Mouse (Mus musculus): ENCODE data around the gene Wdr49. TPM values are rescaled to one million over a fixed set of nuclear protein-coding genes. Genes with fewer than 3 reads are reported as not detected.
"Not testable (repeated sequence)": the region's sequence is repeated elsewhere in the genome, so short reads cannot be mapped to it uniquely, and the experiment has no call there.

The Wdr49 gene
- polyA plus RNA-seq, 1 experiment, result 0.23 TPM

DNA sequence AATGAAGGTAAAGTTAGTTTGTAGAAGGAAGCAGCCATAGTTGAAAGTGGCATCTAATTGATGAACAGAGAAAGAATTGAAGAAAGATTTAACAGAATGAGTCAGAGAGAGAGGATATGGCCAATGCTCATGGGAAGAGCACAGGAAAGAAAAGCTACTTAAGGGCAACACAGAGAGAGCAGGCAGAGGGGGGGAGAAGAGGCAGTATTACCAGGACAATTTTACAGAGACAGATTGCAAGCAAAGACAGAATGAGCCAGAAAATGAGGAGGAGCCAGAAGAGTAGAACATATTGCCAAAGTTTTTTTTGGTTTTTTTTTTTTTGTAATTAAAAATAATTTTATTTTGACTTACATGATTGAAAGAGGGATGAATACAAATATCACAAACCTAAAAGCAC, 128.0 kb downstream of the Wdr49 start:
- H3K27me3 ChIP-seq (ENCODE audit: control insufficient read depth, insufficient read depth, low read length), result no peaks in the 10 kb centered on the region
- no peak overlapping the region for H3K4me3 ChIP-seq (replicated peaks; ENCODE audit: insufficient read depth, low read depth, low read length)
- TF ChIP-seq CTCF (IDR thresholded peaks at IDR 0.05; ENCODE audit: borderline replicate concordance, insufficient read depth, low read depth, low read length) (no peak), POLR2A (IDR thresholded peaks at IDR 0.05; ENCODE audit: borderline replicate concordance, insufficient read depth, low read length) (no peak)
- no peak for DNase-seq
- no peaks in the 10 kb centered on the region for H3K4me1 ChIP-seq (ENCODE audit: control insufficient read depth, insufficient read depth, low read length)
- no peak overlapping the region for H3K27ac ChIP-seq (ENCODE audit: insufficient read depth, low read length)

DNA sequence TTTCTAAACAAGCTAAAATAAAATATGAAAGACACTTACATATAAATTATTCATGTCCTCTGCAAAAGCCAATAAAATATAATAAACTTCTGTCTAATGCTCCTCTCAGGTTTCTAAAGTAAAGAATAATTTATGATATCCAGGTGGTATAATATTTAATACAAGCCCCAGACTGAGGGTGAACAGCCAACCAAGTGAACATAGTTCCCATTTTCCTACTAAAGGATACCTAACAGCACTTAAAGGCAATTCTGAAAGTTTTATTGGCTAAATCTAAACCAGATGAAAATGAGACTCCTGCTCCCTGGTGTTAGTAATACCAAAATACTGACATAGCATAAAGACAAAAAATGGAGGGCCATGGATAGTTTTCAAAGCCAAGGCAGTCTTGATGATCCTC, 144.8 kb downstream of the Wdr49 start:
- TF ChIP-seq POLR2A (IDR thresholded peaks at IDR 0.05; ENCODE audit: borderline replicate concordance, insufficient read depth, low read length) (no peak), CTCF (IDR thresholded peaks at IDR 0.05; ENCODE audit: borderline replicate concordance, insufficient read depth, low read depth, low read length) (no peak)
- H3K27ac ChIP-seq (ENCODE audit: insufficient read depth, low read length), result no peak overlapping the region
- DNase-seq, result no peak
- no peak overlapping the region for H3K4me3 ChIP-seq (replicated peaks; ENCODE audit: insufficient read depth, low read depth, low read length)
- H3K4me1 ChIP-seq (ENCODE audit: control insufficient read depth, insufficient read depth, low read length), result no peaks in the 10 kb centered on the region
- H3K27me3 ChIP-seq (ENCODE audit: control insufficient read depth, insufficient read depth, low read length), result no peaks in the 10 kb centered on the region

DNA sequence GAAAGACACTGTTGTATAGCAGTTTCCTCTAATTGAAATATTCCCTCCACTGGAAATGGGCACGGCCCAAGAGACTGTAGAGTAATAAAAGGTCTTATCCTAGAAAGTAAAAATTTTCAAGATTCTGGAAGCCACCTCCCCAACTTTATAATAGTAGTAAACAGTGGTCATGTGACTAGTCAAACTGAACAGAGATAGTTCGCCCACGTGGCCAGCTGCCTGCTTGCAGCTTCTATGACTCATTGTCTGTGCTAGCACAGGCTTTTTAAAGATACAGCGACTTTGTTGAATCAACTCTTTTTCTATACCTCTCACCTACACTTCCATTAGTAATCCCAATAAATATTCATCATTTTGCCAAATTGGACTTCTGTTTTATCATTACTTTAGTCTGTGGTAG, 161.0 kb downstream of the Wdr49 start:
- H3K4me3 ChIP-seq (replicated peaks; ENCODE audit: insufficient read depth, low read depth, low read length), result no peak overlapping the region
- no peak overlapping the region for H3K27ac ChIP-seq (ENCODE audit: insufficient read depth, low read length)
- DNase-seq, result no peak
- TF ChIP-seq CTCF (IDR thresholded peaks at IDR 0.05; ENCODE audit: borderline replicate concordance, insufficient read depth, low read depth, low read length) (no peak), POLR2A (IDR thresholded peaks at IDR 0.05; ENCODE audit: borderline replicate concordance, insufficient read depth, low read length) (no peak)
- no peaks in the 10 kb centered on the region for H3K27me3 ChIP-seq (ENCODE audit: control insufficient read depth, insufficient read depth, low read length)
- 72% methylated on average over 4 of the region's 4 CpGs for WGBS
- no peaks in the 10 kb centered on the region for H3K4me1 ChIP-seq (ENCODE audit: control insufficient read depth, insufficient read depth, low read length)

DNA sequence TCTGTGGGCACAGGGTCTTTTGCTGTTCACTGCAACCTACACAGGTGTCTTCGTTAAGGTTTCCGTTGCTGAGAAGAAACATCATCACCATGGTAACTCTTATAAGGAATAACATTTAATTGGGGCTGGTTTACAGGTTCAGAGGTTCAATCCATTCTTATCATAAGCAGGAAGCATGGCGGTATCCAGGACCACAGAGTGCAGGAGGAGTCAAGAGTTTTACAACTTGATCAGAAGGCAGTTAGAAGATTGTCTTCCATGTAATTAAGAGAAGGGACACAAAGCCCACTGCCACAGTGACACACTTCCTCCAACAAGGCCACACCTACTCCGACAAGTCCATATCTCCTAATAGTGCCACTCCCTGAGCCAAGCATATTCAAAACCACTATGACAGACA, 173.1 kb downstream of the Wdr49 start:
- no peak for TF ChIP-seq POLR2A (IDR thresholded peaks at IDR 0.05; ENCODE audit: borderline replicate concordance, insufficient read depth, low read length)
- no peak for TF ChIP-seq CTCF (IDR thresholded peaks at IDR 0.05; ENCODE audit: borderline replicate concordance, insufficient read depth, low read depth, low read length)
- no peak overlapping the region for H3K4me3 ChIP-seq (replicated peaks; ENCODE audit: insufficient read depth, low read depth, low read length)
- WGBS, result 86% methylated on average over 4 of the region's 4 CpGs

DNA sequence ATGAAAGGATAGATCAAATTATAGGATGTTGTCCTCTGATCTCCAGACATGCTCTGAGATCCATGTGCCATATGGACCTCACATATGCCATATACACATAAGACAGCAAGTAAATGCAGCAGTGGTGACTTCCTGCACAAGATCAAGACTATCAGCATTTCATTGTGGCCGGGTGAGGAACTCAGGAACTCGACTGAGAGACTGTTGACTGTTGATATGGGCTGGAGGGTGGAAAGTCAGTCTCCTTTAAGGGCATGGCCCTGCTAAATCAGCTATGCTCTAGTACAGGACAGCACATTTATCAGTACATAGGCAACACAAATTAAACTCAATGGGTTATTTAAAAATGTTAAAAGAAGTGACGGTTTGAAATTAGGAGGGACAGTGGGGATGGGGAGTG, 173.7 kb downstream of the Wdr49 start:
- H3K4me1 ChIP-seq (ENCODE audit: control insufficient read depth, insufficient read depth, low read length), result no peaks in the 10 kb centered on the region
- no peak for DNase-seq
- no peaks in the 10 kb centered on the region for H3K27me3 ChIP-seq (ENCODE audit: control insufficient read depth, insufficient read depth, low read length)
- TF ChIP-seq CTCF (IDR thresholded peaks at IDR 0.05; ENCODE audit: borderline replicate concordance, insufficient read depth, low read depth, low read length), result no peak
- TF ChIP-seq POLR2A (IDR thresholded peaks at IDR 0.05; ENCODE audit: borderline replicate concordance, insufficient read depth, low read length), result no peak
- WGBS, result 75% methylated on average over 3 of the region's 3 CpGs
- no peak overlapping the region for H3K27ac ChIP-seq (ENCODE audit: insufficient read depth, low read length)
- no peak overlapping the region for H3K4me3 ChIP-seq (replicated peaks; ENCODE audit: insufficient read depth, low read depth, low read length)

More for the DNA sequence above, 173.1 kb downstream of the Wdr49 start:
- Histone ChIP-seq H3K27me3 (ENCODE audit: control insufficient read depth, insufficient read depth, low read length) (no peaks in the 10 kb centered on the region), H3K4me1 (ENCODE audit: control insufficient read depth, insufficient read depth, low read length) (no peaks in the 10 kb centered on the region), H3K27ac (ENCODE audit: insufficient read depth, low read length) (no peak overlapping the region)
- no peak for DNase-seq

DNA sequence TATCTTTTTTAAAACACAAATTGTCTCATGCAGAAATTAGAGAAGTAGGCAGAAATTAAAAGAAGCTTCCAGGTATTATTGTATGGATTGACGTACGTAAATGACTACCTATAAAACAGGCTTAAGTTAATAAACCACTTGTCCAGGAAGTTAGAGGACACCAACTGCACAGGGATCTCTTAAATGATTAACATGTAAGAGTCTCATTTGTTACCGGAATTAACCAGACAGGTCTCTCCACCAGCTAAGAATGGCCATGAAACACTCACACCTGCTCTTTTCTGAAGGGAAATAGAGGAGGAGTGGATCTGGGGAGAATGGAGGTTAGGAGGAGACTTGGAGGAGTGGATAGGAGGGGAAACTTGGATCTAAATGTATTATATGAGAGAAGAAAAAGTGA, 176.4 kb downstream of the Wdr49 start:
- Histone ChIP-seq H3K27me3 (ENCODE audit: control insufficient read depth, insufficient read depth, low read length) (no peaks in the 10 kb centered on the region), H3K4me3 (replicated peaks; ENCODE audit: insufficient read depth, low read depth, low read length) (no peak overlapping the region), H3K27ac (ENCODE audit: insufficient read depth, low read length) (no peak overlapping the region), H3K4me1 (ENCODE audit: control insufficient read depth, insufficient read depth, low read length) (no peaks in the 10 kb centered on the region)
- TF ChIP-seq CTCF (IDR thresholded peaks at IDR 0.05; ENCODE audit: borderline replicate concordance, insufficient read depth, low read depth, low read length) (no peak), POLR2A (IDR thresholded peaks at IDR 0.05; ENCODE audit: borderline replicate concordance, insufficient read depth, low read length) (no peak)
- WGBS, result 97% methylated on average over 3 of the region's 3 CpGs
- DNase-seq, result no peak

DNA sequence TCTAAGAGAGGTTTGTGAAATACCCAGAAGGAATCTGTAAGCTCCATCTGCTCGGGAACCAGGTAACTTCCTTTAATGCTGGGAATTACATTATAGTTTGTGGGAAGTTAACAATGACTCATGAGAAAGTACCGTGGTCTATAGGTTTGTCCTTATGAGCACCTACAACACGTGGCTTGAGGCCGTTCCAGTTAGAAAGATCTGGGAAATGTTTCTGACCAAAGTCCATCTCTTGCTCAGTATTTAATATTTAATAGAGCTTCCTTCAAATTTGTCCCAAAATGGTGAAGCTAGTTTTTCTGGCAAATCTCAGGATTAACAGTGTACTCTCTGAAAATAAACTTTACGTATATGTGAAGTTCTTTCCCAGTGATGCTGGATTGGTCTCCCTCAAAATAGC, 177.3 kb downstream of the Wdr49 start:
- no peak for TF ChIP-seq POLR2A (IDR thresholded peaks at IDR 0.05; ENCODE audit: borderline replicate concordance, insufficient read depth, low read length)
- TF ChIP-seq CTCF (IDR thresholded peaks at IDR 0.05; ENCODE audit: borderline replicate concordance, insufficient read depth, low read depth, low read length), result no peak
- DNase-seq, result no peak
- no peaks in the 10 kb centered on the region for H3K27me3 ChIP-seq (ENCODE audit: control insufficient read depth, insufficient read depth, low read length)
- no peak overlapping the region for H3K4me3 ChIP-seq (replicated peaks; ENCODE audit: insufficient read depth, low read depth, low read length)
- no peaks in the 10 kb centered on the region for H3K4me1 ChIP-seq (ENCODE audit: control insufficient read depth, insufficient read depth, low read length)
- no peak overlapping the region for H3K27ac ChIP-seq (ENCODE audit: insufficient read depth, low read length)
- 95% methylated on average over 5 of the region's 5 CpGs for WGBS

DNA sequence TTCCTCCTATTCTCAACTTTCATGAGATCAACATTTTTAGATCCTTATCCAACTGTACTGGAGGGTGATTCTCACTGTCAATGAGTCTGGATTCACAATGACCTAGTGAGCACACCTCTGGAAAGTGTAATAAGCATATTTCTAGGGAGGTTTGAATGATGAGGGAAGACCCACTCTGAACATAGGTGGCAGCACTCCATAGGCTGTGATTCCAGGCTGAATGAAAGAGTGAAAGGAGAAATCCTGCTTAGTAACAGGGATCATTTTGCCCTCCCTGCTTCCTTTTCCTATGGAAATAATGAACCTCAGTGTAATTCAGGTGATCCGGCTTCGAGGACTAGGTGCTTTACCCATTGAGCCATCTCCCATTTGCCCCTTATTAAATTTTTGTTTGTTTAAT, 180.9 kb downstream of the Wdr49 start:
- TF ChIP-seq POLR2A (IDR thresholded peaks at IDR 0.05; ENCODE audit: borderline replicate concordance, insufficient read depth, low read length) (no peak), CTCF (IDR thresholded peaks at IDR 0.05; ENCODE audit: borderline replicate concordance, insufficient read depth, low read depth, low read length) (no peak)
- no peak for DNase-seq
- H3K4me3 ChIP-seq (replicated peaks; ENCODE audit: insufficient read depth, low read depth, low read length), result no peak overlapping the region
- peaks cover 3% of the 10 kb centered on the region; the same call in 1 of the 2 replicates for H3K4me1 ChIP-seq (ENCODE audit: control insufficient read depth, insufficient read depth, low read length)
- 95% methylated on average over 2 of the region's 2 CpGs for WGBS
- H3K27ac ChIP-seq (ENCODE audit: insufficient read depth, low read length), result no peak overlapping the region
- no peaks in the 10 kb centered on the region for H3K27me3 ChIP-seq (ENCODE audit: control insufficient read depth, insufficient read depth, low read length)

DNA sequence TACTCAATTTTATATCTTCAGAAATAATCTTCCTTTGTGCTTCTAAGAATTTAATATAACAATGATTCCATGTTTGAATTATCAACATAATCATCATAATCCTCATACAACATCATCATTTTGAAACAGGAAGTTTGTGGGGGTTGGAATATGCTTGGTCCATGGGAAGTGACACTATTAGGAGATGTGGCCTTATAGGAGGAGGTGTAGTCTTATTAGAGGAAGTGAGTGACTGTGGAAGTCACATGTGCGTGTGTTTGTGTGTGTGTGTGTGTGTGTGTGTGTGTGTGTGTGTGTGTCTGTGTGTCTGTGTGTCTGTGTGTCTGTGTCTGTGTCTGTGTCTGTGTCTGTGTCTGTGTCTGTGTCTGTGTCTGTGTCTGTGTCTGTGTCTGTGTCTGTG, 182.5 kb downstream of the Wdr49 start:
- H3K4me3 ChIP-seq (replicated peaks; ENCODE audit: insufficient read depth, low read depth, low read length); H3K27ac ChIP-seq (ENCODE audit: insufficient read depth, low read length); H3K4me1 ChIP-seq (ENCODE audit: control insufficient read depth, insufficient read depth, low read length); H3K27me3 ChIP-seq (ENCODE audit: control insufficient read depth, insufficient read depth, low read length); DNase-seq: not testable (repeated sequence)
- WGBS, result 92% methylated on average over 1 of the region's 1 CpGs
